Mouse (Mus musculus): Measurements from ENCODE around the gene Capn15. TPM values are rescaled to one million over a fixed set of nuclear protein-coding genes. Genes with fewer than 3 reads are reported as not detected.

The Capn15 gene
- total RNA-seq, 2 experiments from 2014 or later = 24.0 to 24.2 TPM

DNA sequence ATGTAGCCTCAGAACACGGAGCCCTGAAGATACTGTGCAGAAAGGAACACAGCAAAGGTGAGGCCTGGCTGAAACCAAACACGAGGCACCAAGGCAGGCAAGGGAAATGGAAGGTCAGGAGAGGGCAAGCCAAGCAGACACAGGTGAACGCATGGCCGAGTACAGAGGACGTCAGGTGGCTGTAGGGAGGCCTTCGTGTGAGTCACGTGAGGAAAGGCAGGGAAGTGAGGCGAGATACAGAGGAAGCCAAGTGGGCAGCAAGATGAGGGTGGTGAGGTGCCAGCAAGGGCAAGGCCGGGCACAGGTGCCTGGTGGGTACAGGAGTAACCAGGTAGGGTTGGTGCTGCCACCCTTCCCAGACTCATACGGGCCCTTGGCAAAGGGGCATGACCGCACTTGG is 12.8 kb upstream of the Capn15 start:
- DNase-seq (ENCODE audit: low spot score in 2 of 2) = no peak

- no peak for DNase-seq (ENCODE audit: low spot score in 2 of 2)
Measured at GRCm38 (mm10) chr17:25993489-25993888, 7.9 kb upstream of the Capn15 start.

DNA sequence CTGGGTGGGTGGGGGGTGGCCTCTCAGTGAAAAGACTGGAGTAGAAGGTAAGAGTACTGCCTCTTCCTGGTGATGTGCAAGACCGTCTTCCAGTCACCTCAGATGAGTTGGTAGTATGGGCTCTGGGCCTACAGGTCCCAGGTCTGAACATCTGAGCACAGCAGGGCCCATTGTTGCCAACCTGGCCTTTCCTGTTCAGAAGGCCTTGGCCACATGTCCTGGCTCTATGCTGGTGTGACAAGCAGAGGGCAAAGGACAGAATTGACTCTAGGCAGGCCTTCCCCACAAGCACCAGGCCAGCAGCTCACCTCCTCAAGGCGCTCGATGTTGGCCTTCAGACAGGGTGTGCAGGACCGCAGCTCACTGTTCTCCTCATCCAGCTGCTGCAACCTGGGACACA is 6.7 kb upstream of the Capn15 start:
- no peak for DNase-seq (ENCODE audit: low spot score in 2 of 2)

DNA sequence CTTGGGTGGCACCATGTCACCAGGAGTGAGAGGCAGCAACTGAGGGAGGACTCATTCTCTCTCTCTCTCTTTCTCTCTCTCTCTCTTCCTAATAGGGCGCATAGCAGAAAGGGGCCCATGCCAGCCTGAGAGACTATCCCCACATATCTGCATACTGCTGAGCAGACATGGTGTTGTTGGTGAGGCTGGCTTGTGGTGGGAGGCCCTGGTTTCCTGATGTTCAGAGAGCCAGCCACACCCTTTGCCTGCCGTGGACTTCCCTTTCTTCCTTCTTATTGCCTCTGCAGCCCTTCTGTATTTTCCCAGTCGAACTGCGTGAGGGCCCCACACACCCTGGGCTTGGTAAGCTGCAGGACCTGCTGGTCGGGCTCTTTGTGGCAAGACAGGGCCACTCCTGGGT is 4.7 kb upstream of the Capn15 start:
- no peak for DNase-seq (ENCODE audit: low spot score in 2 of 2)

DNA sequence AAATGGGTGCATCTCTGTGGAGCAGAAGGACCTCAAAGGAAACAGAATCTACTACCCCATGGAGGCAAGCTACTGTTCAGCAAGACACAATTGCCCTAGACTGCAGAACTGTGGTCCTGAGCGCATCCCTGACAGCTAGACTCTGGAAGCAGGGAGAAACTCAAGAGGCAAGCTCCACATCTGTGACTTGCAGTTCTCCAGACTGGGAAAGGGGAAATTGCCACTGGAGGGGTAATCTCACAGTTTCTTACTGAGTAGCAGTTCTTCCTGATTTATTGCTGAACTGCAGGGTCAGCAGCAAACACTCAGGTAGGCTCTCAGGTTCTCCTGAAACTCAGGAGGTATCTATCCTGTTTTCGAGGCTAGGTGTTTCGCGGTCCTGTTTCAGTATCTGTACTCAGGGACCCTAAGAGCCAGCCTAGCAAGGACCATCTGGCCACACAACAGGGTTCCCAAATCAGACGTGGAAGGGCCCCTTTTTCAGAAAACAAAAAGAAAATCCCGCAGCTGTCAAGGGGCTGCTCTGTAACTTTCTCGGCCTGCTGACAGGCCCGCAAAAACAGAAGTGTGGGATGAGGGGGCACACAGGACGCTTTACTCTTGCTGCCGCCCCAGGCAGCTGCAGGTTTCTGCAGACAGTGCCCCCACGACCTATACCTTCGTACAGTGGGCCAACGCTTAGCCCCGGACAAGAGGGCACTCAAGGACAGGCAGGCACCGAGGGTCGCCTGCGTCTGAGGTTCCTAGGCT is 865 bp downstream of the Capn15 start:
- DNase-seq (ENCODE audit: low spot score in 2 of 2) = no peak

DNA sequence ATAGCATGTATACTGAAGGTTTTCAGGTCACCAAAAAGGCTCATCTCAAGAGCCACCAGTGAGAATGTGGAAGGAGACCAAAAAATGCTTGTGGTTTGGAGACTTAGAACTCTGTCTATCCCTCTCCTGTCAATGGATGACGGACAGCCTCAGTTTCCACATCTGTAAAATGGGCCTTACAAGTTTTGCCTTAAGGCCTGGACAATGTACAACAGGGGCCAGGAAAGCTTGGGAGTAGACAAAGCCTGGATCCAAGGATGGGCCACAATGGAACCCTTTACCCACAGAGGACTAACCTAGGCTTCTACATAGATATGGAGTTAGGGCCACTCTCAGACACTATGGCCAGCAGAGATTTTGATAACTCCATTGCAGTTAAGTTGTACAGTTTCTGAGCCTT is 1.5 kb downstream of the Capn15 start:
- DNase-seq (ENCODE audit: low spot score in 2 of 2) = no peak

DNA sequence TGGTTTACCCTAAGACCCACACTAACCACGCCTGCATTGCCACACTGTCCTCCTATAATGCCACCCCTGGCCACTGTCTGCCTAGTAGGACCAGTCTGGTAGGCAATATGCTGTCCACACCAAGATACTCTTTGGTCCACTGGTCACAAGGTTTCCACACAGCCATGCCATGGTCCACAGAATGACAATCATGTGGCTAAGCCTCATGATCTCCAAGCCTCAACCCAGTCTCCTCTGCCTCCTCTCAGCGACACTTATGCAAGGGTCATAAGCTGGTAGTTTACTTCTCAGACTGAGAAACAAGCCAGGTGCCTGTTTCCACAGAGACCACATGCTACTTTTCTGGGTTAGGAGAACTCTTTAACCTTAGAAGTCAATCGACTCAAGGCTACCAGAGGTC is 2.7 kb downstream of the Capn15 start:
- no peak for DNase-seq (ENCODE audit: low spot score in 2 of 2)

GRCm38 (mm10) chr17:25980854-25981253 is 4.7 kb downstream of the Capn15 start:
- no peak for DNase-seq (ENCODE audit: low spot score in 2 of 2)

- DNase-seq (ENCODE audit: low spot score in 2 of 2) = no peak
Measured at GRCm38 (mm10) chr17:25979829-25980738, 5.5 kb downstream of the Capn15 start.

- DNase-seq (ENCODE audit: low spot score in 2 of 2) = no peak
Measured at GRCm38 (mm10) chr17:25970954-25971707, 14.5 kb downstream of the Capn15 start.

- DNase-seq (ENCODE audit: low spot score in 2 of 2) = no peak
Measured at GRCm38 (mm10) chr17:25970448-25970847, 15.1 kb downstream of the Capn15 start.

- no peak for DNase-seq (ENCODE audit: low spot score in 2 of 2)
Measured at GRCm38 (mm10) chr17:25968176-25968575, 17.4 kb downstream of the Capn15 start.

GRCm38 (mm10) chr17:25967652-25968051 is 17.9 kb downstream of the Capn15 start:
- DNase-seq (ENCODE audit: low spot score in 2 of 2) = no peak

DNA sequence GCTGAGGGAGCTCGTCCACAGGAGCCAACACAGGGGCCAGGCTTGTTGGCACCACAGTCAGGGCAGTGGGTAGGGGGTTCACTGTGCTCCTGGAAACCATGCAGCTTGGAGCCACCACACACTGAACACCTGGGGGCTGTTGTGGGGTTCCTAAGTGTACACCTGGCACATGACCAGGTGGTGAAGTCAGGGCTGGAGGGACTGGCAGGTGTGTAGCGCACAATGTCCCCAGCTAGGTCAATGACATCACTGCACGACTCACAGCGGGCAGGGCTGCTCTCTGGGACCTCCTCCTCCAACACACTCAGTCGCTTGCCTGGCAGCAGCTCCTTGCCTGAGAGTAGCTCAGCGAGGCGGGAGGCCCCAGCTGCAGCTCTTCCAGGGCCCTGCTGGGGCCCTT is 21.3 kb downstream of the Capn15 start:
- no peak for DNase-seq (ENCODE audit: low spot score in 2 of 2)

GRCm38 (mm10) chr17:25962413-25962905 is 23.1 kb downstream of the Capn15 start:
- no peak for DNase-seq (ENCODE audit: low spot score in 2 of 2)

- no peak for DNase-seq (ENCODE audit: low spot score in 2 of 2)
Measured at GRCm38 (mm10) chr17:25961566-25961965, 24.0 kb downstream of the Capn15 start.

DNA sequence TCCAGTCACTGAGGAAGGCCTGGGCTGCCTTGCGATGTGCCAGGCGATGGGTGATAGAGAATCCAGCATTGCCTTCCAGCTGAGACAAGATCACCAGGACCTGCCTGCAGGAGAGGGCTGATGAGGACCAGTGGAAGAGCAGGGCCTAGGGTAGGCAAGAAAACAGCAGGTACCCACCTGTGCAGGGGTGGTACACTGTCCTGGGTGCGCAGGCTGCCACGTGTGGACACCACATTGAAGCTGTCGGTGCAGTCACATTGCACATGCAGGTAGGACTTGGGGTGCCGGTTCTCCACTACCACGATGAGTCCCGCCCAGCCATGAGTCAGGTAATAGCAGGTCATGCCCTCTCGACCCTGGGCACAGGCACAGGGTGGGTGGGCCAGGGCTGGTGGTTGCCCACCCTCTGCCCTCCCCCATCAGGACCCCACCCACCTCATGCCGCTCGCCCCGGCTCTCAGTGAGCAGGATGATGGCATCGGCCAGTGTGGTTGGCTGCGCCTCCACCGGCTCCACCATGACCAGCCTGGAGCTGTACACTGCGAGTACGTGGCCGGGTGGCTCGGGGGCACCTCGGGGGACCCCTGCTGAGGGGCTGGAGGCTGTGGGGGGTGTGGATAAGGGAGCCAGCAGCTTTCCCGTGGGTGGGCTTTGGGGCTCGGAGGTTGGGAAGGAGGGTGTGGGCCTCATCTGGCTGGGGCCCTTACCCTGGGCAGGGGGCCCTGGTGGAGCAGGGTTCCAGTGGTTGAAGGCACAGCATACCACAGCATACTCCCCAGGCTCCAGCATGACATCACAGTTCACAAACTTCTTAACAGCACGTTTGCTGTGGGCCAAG is 25.7 kb downstream of the Capn15 start:
- DNase-seq (ENCODE audit: low spot score in 2 of 2) = no peak

- no peak for DNase-seq (ENCODE audit: low spot score in 2 of 2)
Measured at GRCm38 (mm10) chr17:25958771-25959494, 26.7 kb downstream of the Capn15 start.

- no peak for DNase-seq (ENCODE audit: low spot score in 2 of 2)
Measured at GRCm38 (mm10) chr17:25957586-25958051, 28.0 kb downstream of the Capn15 start.

DNA sequence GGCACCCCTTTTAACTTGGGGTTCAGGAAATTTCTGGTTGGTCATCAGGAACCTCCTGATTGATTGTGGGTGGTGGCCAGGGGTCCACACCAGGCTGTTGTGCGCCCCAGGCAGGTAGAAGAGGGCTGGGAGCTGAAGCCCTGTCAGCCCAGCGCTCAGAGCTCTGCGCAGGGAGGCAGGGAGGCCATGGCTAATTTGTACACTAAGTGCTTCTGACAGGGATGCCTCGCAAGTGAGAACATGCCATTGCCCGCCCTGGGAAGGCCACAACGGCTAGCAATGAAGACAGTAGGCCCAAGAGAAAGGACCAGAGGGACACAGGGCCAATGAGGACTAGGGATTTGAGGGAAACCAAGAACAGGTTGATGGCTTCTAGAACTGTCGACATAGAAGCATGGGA is 29.0 kb downstream of the Capn15 start:
- no peak for DNase-seq (ENCODE audit: low spot score in 2 of 2)
